Mouse (Mus musculus) lung, adult 18-20 months (tissue): ENCODE data around the gene E2f2.

ENCODE experiments used
- DNase-seq, 2 experiments: peaks; one replicate each; pipeline ENCODE4 v3.0.0; 2022; ENCODE audit warnings: mixed read lengths in 2 of 2

The E2f2 gene

DNA sequence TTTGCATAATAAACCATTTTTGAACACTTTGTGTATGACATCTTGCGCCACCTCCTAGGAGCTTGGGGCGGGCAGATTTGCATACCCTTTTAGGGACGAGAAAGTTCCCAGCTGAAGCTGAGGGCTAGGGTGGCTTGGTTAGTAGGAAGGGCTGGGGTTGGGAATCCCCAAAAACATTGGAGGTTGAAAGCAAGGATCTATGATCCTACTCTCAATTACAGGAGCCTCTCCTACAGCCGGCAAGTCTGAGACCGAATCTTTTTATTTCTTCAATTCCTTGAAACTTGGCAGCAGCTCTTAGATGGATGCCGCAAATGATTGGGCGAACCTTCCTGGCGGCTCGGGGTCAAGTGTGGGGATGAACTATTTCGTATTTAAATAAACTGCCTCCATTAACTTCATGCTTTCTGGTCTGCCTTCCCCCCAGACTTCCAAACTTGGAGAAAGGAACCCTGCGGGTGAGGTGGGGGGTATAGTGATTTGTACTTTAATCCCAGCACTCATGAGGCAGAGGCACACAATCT lies 26.8 kb upstream of the E2f2 start:
- DNase-seq: no peak

GRCm38 (mm10) chr4:136145991-136146711 lies 26.0 kb upstream of the E2f2 start:
- DNase-seq: no peak

DNA sequence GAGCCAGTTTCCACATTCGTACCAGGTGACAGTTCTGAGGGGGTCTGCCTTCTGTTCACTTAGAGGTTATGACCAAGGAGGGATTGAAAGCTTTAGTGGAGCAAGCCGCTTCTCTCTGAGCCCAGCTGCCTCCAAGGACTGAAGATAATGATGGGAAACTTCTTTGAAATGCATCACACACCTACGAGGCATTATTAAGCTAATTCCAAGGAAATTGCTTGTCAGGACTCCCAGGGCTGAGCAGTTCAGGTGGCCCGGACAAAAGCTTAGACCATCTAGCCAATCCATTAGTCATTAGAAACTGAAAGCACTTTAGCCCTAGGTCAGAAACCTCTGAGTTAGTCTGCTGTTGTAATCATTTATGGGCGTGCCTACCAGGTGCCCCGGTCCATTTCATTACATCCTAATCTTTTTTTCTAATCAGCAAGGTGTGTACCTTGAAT lies 25.5 kb upstream of the E2f2 start:
- no peak for DNase-seq

- DNase-seq: peak; percentile 85 to 88
Measured at GRCm38 (mm10) chr4:136147436-136148135, 24.6 kb upstream of the E2f2 start.

- peak; percentile 65 to 72 for DNase-seq
Measured at GRCm38 (mm10) chr4:136148342-136149044, 23.7 kb upstream of the E2f2 start.

GRCm38 (mm10) chr4:136149045-136149379 lies 23.2 kb upstream of the E2f2 start:
- DNase-seq: no peak

- peak in 1 of 2 experiments; percentile 56 for DNase-seq
Measured at GRCm38 (mm10) chr4:136149734-136150133, 22.5 kb upstream of the E2f2 start.

GRCm38 (mm10) chr4:136150596-136150995 lies 21.6 kb upstream of the E2f2 start:
- no peak for DNase-seq

- DNase-seq: no peak
Measured at GRCm38 (mm10) chr4:136152821-136153220, 19.4 kb upstream of the E2f2 start.

GRCm38 (mm10) chr4:136154462-136154861 lies 17.7 kb upstream of the E2f2 start:
- DNase-seq: no peak

DNA sequence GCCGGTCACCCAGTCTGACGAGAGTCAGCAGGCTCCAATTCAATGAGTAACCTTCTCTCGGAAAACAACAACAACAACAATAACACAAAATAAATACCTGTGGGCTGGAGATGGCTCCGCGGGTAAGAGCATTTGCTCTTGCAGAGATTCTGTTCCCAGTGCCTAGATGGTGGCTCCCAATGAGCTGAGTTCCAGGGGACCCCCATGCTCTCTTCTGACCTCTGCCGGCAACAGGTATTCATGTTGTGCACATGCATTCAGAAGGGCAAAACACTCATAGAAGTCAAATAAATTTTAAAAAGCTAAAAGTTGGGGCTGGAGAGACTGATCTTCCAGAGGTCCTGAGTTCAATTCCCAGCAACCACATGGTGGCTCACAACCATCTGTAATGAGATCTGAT lies 13.7 kb upstream of the E2f2 start:
- DNase-seq: no peak

- DNase-seq: peak; percentile 73 to 77
Measured at GRCm38 (mm10) chr4:136159802-136160397, 12.3 kb upstream of the E2f2 start.

DNA sequence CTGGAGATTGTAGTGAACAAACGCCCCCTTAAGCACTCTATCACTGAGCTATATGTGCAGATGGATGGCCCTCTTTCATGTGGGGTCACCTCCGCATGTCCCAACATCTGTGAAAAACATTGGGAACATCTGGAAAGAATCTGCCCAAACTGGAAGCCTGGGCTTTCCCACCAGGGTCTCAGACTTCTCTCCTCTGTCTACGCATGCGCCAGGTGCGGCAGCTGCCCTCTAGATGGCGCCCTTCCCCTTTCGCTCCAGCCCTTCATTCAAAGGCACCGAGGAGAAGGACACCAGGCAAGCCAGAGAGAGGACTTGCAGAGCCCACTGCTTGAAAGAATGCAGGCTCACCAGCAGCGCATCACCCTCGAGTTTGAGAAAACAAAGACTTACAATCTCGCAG lies 8.7 kb upstream of the E2f2 start:
- DNase-seq: peak; percentile 83 to 86

DNA sequence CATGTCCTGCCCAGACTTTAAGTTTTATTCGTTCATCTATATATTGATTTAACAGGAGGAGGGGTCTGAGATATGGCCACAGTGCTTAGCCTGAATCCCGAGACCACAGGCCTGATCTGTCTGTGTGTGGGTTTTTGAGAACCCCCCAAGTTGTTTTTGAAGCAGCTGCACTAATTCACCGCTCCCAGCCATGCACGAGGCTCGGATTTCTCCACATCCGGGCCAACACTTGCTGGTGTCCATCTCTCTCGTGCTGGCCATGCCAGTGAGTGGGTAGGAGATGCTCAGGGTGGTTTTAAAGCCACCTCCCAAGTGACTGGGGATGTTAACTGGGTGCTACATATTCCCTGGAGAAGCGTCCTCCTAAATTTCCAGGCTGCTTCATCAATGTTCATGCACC lies 7.2 kb upstream of the E2f2 start:
- DNase-seq: no peak

GRCm38 (mm10) chr4:136167701-136168100 lies 4.5 kb upstream of the E2f2 start:
- no peak for DNase-seq

GRCm38 (mm10) chr4:136170401-136170800 lies 1.8 kb upstream of the E2f2 start:
- no peak for DNase-seq

- no peak for DNase-seq
Measured at GRCm38 (mm10) chr4:136171455-136171854, 739 bp upstream of the E2f2 start.

GRCm38 (mm10) chr4:136172542-136173209 lies 482 bp downstream of the E2f2 start:
- DNase-seq: peak; percentile 63 to 78

DNA sequence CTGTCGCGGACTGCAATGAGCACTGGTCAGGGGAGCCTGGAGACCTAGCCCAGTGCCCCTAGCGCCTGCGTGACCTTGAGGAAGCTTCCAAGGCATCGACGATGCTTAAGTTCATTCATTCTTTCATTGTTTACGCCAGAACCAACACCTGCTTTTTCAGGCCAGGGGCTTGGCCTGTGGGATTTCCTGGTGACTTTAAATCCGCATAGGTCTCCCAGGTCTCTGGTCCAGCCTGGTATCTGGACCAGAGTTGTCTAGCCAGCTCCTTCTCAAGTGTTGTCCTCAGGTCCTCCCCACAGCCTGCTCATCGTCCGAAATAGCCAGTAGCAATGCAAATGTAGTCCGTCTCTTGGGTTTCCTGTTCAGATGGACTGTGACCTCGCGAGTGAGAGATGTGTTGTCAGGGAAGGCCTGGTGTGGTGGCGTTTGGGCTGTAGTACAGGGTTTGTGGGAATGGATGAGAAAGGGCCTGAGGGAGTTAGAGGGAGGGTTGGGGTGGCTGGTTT lies 1.1 kb downstream of the E2f2 start:
- DNase-seq: no peak

DNA sequence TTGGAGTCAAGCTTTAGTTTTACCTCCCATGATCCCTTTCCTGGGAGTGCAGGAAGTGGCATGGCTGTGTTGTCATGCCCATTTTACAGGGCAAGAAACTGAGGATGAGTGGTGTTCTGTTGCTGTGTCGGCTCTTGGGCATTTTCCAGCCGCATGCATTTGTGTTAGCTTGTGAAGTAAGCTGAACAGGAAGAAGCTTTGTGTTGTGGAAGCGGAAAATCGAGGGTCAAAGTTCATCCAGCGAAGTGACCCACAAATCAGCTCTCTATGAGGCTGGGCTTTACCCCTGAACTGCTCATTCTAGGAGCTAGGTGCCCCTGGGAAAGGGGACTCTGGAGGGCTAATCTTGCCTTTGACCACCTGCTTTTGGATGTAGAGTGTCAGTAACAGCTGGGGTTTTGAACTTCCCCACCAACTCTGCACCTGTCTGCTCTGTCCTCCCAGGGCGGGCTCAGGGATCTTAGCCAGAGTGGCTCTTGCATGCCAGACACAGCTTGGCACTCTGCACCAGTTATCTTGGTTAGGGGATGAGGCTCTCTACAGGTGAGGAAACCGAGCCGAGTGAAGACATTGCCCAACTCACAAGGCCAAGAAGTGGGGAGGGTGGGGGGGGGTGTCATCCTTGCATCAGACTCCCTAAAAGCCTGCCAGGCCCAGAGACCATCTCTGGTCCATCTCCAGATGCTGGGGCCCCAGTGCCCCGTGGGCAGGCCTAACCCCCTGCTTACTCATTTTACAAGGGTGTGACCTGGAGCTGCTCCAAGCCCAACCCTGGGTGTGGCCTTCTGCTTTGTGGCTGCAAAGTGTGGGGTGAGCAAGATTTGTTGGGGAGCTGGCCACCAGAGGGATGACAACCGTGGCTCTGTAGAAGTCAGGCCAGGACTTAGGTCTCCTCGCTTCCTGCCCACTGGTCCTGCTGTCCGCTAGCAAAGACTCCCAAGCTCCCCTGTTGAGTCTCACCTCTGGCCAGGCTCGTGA lies 2.3 kb downstream of the E2f2 start:
- peak; percentile 73 to 74 for DNase-seq

DNA sequence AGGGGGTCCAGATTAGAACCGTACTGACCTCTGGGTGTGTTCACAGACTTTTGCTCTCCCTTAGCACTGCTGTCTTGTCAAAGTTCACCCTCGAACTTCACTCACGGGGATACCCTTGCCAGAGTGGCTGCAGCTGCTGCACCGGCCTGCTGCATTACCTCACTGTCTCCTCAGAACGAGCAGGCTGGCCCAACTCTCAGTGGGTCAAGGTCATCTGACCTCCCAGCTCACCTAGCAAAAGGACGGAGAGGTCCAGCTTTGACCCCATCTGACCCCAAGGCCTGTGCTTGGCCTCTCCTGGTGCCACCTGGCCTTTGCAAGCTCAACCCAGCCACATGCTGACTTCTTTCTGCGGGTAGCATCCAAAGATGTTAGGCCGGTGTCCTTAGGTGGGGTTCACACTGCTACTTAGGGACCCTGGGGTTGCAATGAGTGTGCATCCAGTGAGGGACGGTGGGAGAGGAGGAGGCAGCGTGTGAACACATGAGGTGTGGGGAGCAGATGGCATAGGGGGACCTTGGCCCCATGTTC lies 3.9 kb downstream of the E2f2 start:
- DNase-seq: no peak
